Mouse (Mus musculus) olfactory bulb, adult 2 months (tissue): Measurements from ENCODE around the gene Khk.

Experiments
- CTCF ChIP-seq: fragments of 200-500 bp; IDR thresholded peaks from 2 replicates; pipeline ENCODE4 v1.5.1; 2012; ENCODE audit warnings: low read depth, mild to moderate bottlenecking, low read length, moderate library complexity; ENCODE audit not compliant: insufficient read depth
- POLR2A ChIP-seq: fragments of 200-500 bp; IDR thresholded peaks from 2 replicates; pipeline ENCODE4 v1.6.1; 2012; ENCODE audit warnings: mild to moderate bottlenecking, low read depth, low read length, moderate library complexity; ENCODE audit not compliant: insufficient read depth

DNA sequence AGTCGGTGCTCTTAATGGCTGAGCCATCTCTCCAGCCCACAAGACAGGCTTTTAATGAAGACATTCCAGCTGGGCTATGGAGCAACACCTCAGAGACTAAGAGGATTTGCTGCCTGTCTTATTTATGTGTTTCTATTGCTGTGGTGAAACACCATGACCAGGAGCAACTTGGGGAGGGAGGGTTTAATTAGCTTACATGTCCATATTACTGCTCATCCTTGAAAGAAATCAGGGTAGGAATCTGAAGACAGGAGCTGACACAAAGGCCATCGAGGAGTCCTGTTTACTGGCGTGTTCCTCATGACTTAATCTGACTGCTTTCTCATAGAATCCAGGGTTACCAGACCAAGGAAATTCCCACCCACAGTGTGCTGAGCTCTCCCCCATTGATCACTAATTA, 42.7 kb downstream of the Khk start:
- TF ChIP-seq CTCF (no peak), POLR2A (no peak)
